Mouse (Mus musculus) E14TG2a.4 (cell line): ENCODE data around the gene Cd82.

Experiments used
- CTCF ChIP-seq: conservative IDR thresholded peaks from 2 replicates; pipeline ENCODE4 v1.5.1; 2014; ENCODE audit warnings: low read length
- POU5F1 ChIP-seq: IDR thresholded peaks from 2 replicates; pipeline ENCODE4 v1.6.1; 2014; ENCODE audit warnings: low read length, borderline replicate concordance

DNA sequence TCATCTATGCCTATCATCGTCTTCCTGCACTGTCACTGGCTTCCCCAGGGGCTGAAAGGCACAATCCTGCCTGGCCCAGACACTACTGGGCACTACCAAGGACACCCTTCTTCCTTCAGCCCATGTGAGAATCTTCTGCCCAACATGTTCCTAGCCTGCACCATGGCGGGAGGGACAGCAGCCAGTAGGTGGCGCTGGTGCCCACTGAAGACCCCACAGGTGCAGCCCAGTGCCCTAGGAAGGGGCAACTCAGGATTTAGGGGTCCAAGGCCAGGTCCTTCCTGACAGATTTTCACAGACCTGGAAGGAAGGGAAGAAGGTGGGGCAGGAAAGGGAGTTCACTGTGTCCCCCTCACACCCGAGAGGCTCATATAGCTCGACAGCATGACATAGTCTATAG lies 47.7 kb downstream of the Cd82 start:
- peak; percentile 81 for TF ChIP-seq CTCF
- TF ChIP-seq POU5F1: no peak
